Mouse (Mus musculus): ENCODE measurements at regions not wholly inside any gene's neighbourhood (a gene's known extent, or its start where the extent isn't known, plus 50 kb on each side); places are given as distances from the start of the nearest gene placed in this dataset.

- no peak for DNase-seq
Measured at GRCm38 (mm10) chr11:32907520-32908233, 83.3 kb upstream of the Smim23 start.

GRCm38 (mm10) chr11:32903970-32904369, 79.6 kb upstream of the Smim23 start:
- no peak for DNase-seq

- DNase-seq, result no peak
Measured at GRCm38 (mm10) chr11:32903389-32903788, 79.0 kb upstream of the Smim23 start.

GRCm38 (mm10) chr11:32902923-32903322, 78.5 kb upstream of the Smim23 start:
- no peak for DNase-seq

- DNase-seq, result no peak
Measured at GRCm38 (mm10) chr11:32900437-32900836, 76.0 kb upstream of the Smim23 start.

- DNase-seq, result no peak
Measured at GRCm38 (mm10) chr11:32899604-32900216, 75.3 kb upstream of the Smim23 start.

- DNase-seq, result no peak
Measured at GRCm38 (mm10) chr11:32895400-32895799, 71.0 kb upstream of the Smim23 start.

- DNase-seq, result no peak
Measured at GRCm38 (mm10) chr11:32893146-32893903, 68.9 kb upstream of the Smim23 start.

GRCm38 (mm10) chr11:32892496-32892895, 68.1 kb upstream of the Smim23 start:
- no peak for DNase-seq

- DNase-seq, result no peak
Measured at GRCm38 (mm10) chr11:32889248-32889647, 64.8 kb upstream of the Smim23 start.

GRCm38 (mm10) chr11:32884744-32885143, 60.3 kb upstream of the Smim23 start:
- DNase-seq, result no peak

GRCm38 (mm10) chr11:32883062-32883852, 58.9 kb upstream of the Smim23 start:
- no peak for DNase-seq

- DNase-seq, result no peak
Measured at GRCm38 (mm10) chr11:32878967-32879366, 54.6 kb upstream of the Smim23 start.

Measured in lung, postnatal 36 days (tissue).